Mouse (Mus musculus) megakaryocyte, embryonic 14.5 days (primary cell): ENCODE measurements around the gene 4921536K21Rik.

Source experiments
- FLI1 ChIP-seq: IDR thresholded peaks from 2 replicates; pipeline ENCODE4 v1.6.1; 2012; ENCODE audit warnings: low read length, inconsistent platforms, mixed read lengths
- GATA1 ChIP-seq: IDR thresholded peaks from 3 replicates; pipeline ENCODE4 v1.6.1; 2012; ENCODE audit warnings: mixed read lengths, low read length, inconsistent platforms, borderline replicate concordance

DNA sequence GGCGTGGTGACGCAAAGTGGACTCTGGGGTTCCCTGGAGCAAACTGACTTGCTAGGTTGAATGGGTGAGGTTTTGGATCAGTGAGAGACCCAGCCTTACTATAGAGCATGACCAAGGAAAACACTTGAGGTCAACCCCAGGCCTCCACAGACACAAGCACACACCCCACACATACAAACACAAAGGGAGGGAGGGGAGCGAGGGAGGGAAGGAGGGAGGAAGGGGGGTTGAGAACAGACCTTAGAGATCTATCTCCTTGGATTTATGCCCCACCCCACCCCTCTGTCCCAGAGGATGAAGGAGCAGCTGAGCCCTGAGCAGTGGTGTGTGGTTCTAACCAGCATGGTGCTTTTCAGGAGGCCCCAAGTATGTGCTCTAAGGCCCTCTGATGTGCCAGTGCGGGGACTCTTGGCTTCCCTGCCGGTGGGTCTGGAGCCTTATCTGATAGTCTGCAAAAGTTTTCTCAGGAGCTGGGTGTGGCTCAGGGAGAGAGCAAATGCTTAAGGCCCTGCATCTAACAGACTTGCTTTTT, 44.1 kb downstream of the 4921536K21Rik start:
- TF ChIP-seq GATA1: no peak
- no peak for TF ChIP-seq FLI1
